Mouse (Mus musculus) heart, embryonic 11.5 days (tissue): ENCODE data around the gene Ccdc13. TPM values are rescaled to one million over a fixed set of nuclear protein-coding genes. Genes with fewer than 3 reads are reported as not detected.

Source experiments
- ATAC-seq: fragments of 200-750 bp; cut with Nextera tagmentation; replicated peaks from 2 replicates; pipeline ENCODE4 v1.8.0; 2017; ENCODE audit warnings: moderate library complexity; ENCODE audit not compliant: insufficient number of reproducible peaks, low FRiP score, low TSS enrichment
- H3K27ac ChIP-seq: fragments of 300-500 bp; sonication (generic); 2 replicates; pipeline ENCODE4 v1.5.1; 2014; ENCODE audit warnings: mild to moderate bottlenecking, low read depth, low read length
- H3K27me3 ChIP-seq: fragments of 300-500 bp; sonication (generic); 2 replicates; pipeline ENCODE4 v1.6.1; 2014; ENCODE audit warnings: mild to moderate bottlenecking, low read length, mixed read lengths; ENCODE audit not compliant: control insufficient read depth, insufficient read depth
- H3K36me3 ChIP-seq: fragments of 300-500 bp; sonication (generic); 2 replicates; pipeline ENCODE4 v1.6.1; 2014; ENCODE audit warnings: mild to moderate bottlenecking, low read length, moderate library complexity, mixed read lengths; ENCODE audit not compliant: control insufficient read depth, insufficient read depth
- H3K4me1 ChIP-seq: fragments of 300-500 bp; sonication (generic); 2 replicates; pipeline ENCODE4 v1.6.1; 2014; ENCODE audit warnings: low read length; ENCODE audit not compliant: control insufficient read depth, insufficient read depth
- H3K4me2 ChIP-seq: fragments of 300-500 bp; sonication (generic); 2 replicates; pipeline ENCODE4 v1.6.1; 2014; ENCODE audit warnings: mild to moderate bottlenecking, moderate library complexity
- H3K4me3 ChIP-seq: fragments of 300-500 bp; sonication (generic); 2 replicates; pipeline ENCODE4 v1.5.1; 2014; ENCODE audit warnings: low read depth, low read length
- H3K9ac ChIP-seq: fragments of 300-500 bp; sonication (generic); 2 replicates; pipeline ENCODE4 v1.6.1; 2014; ENCODE audit warnings: mild to moderate bottlenecking, low read depth, low read length, moderate library complexity
- H3K9me3 ChIP-seq: fragments of 300-500 bp; sonication (generic); replicated peaks from 2 replicates; pipeline ENCODE4 v1.6.1; 2016; ENCODE audit warnings: low read length; ENCODE audit not compliant: control insufficient read depth
- WGBS: fragments of 180-500 bp; shearing (Covaris S2); extraction: QIAGEN DNeasy Blood & Tissue Kit; methylation state at CpG from one replicate; pipeline ENCODE4 v1.1.7; 2014; ENCODE audit not compliant: insufficient replicate concordance; 5-methylcytosine and 5-hydroxymethylcytosine counted together
- polyA plus RNA-seq: library from polyadenylated mRNA; unstranded; fragments of >200 nt; fragmentation: Nextera tagmentation; extraction: Ambion mirVana; gene quantifications from 2 replicates; pipeline ENCODE4 v1.2.1, GENCODE M21; 2014

Ccdc13 gene
- polyA plus RNA-seq, 1 experiment from 2014 or later, result 0.23 TPM

- Histone ChIP-seq H3K4me1 (no peaks in the 10 kb centered on the region; the same call in 1 of the 2 replicates), H3K4me3 (no peak overlapping the region), H3K9me3 (no peaks in the 10 kb centered on the region), H3K36me3 (no peaks in the 10 kb centered on the region), H3K27ac (no peak overlapping the region), H3K4me2 (no peak overlapping the region), H3K27me3 (no peaks in the 10 kb centered on the region; the same call in none of the 2 replicates), H3K9ac (no peak overlapping the region)
- no peak for ATAC-seq
- 85% methylated on average over 1 of the region's 1 CpGs for WGBS
Measured at GRCm38 (mm10) chr9:121823051-121823450, 16.2 kb downstream of the Ccdc13 start.

- no peak for ATAC-seq
- Histone ChIP-seq H3K4me2 (no peak overlapping the region), H3K36me3 (no peaks in the 10 kb centered on the region), H3K27ac (no peak overlapping the region), H3K4me1 (no peaks in the 10 kb centered on the region; the same call in 1 of the 2 replicates), H3K27me3 (no peaks in the 10 kb centered on the region; the same call in none of the 2 replicates), H3K9ac (no peak overlapping the region), H3K9me3 (no peaks in the 10 kb centered on the region), H3K4me3 (no peak overlapping the region)
- WGBS, result 75% methylated on average over 6 of the region's 6 CpGs
Measured at GRCm38 (mm10) chr9:121822585-121822991, 16.7 kb downstream of the Ccdc13 start.

GRCm38 (mm10) chr9:121820765-121821164 is 18.5 kb downstream of the Ccdc13 start:
- 72% methylated on average over 5 of the region's 5 CpGs for WGBS
- Histone ChIP-seq H3K27me3 (no peaks in the 10 kb centered on the region; the same call in none of the 2 replicates), H3K36me3 (no peaks in the 10 kb centered on the region), H3K9ac (no peak overlapping the region), H3K9me3 (no peaks in the 10 kb centered on the region), H3K4me1 (no peaks in the 10 kb centered on the region; the same call in 1 of the 2 replicates), H3K27ac (no peak overlapping the region), H3K4me2 (no peak overlapping the region), H3K4me3 (no peak overlapping the region)
- no peak for ATAC-seq

- no peak overlapping the region for H3K9ac ChIP-seq
- H3K4me1 ChIP-seq, result peaks cover 7% of the 10 kb centered on the region
- no peaks in the 10 kb centered on the region for H3K36me3 ChIP-seq
- H3K27me3 ChIP-seq, result no peaks in the 10 kb centered on the region; the same call in none of the 2 replicates
- H3K9me3 ChIP-seq, result no peaks in the 10 kb centered on the region
- WGBS, result 48% methylated on average over 7 of the region's 7 CpGs
- H3K4me3 ChIP-seq, result no peak overlapping the region
- no peak for ATAC-seq
- H3K27ac ChIP-seq, result no peak overlapping the region
- H3K4me2 ChIP-seq, result no peak overlapping the region
Measured at GRCm38 (mm10) chr9:121819771-121820471, 19.3 kb downstream of the Ccdc13 start.

- H3K4me2 ChIP-seq, result no peak overlapping the region
- 79% methylated on average over 9 of the region's 9 CpGs for WGBS
- no peak overlapping the region for H3K9ac ChIP-seq
Measured at GRCm38 (mm10) chr9:121819073-121819770, 20.0 kb downstream of the Ccdc13 start.

GRCm38 (mm10) chr9:121815183-121815582 is 24.1 kb downstream of the Ccdc13 start:
- 27% methylated on average over 6 of the region's 6 CpGs for WGBS

More at GRCm38 (mm10) chr9:121819073-121819770, 20.0 kb downstream of the Ccdc13 start:
- Histone ChIP-seq H3K27me3 (no peaks in the 10 kb centered on the region; the same call in none of the 2 replicates), H3K4me3 (no peak overlapping the region), H3K4me1 (peaks cover 7% of the 10 kb centered on the region), H3K27ac (no peak overlapping the region), H3K9me3 (no peaks in the 10 kb centered on the region), H3K36me3 (no peaks in the 10 kb centered on the region)
- no peak for ATAC-seq

GRCm38 (mm10) chr9:121810081-121810821 is 29.0 kb downstream of the Ccdc13 start:
- no peak overlapping the region for H3K4me3 ChIP-seq
- H3K27me3 ChIP-seq, result no peaks in the 10 kb centered on the region
- H3K36me3 ChIP-seq, result no peaks in the 10 kb centered on the region
- WGBS, result 36% methylated on average over 15 of the region's 15 CpGs
- H3K4me2 ChIP-seq, result no peak overlapping the region
- no peak overlapping the region for H3K27ac ChIP-seq
- peaks cover 16% of the 10 kb centered on the region for H3K4me1 ChIP-seq
- no peak overlapping the region for H3K9ac ChIP-seq
- no peak for ATAC-seq
- H3K9me3 ChIP-seq, result no peaks in the 10 kb centered on the region

More at GRCm38 (mm10) chr9:121815183-121815582, 24.1 kb downstream of the Ccdc13 start:
- Histone ChIP-seq H3K36me3 (no peaks in the 10 kb centered on the region), H3K4me1 (peaks cover 10% of the 10 kb centered on the region), H3K27me3 (no peaks in the 10 kb centered on the region; the same call in none of the 2 replicates), H3K9me3 (no peaks in the 10 kb centered on the region), H3K27ac (no peak overlapping the region), H3K9ac (no peak overlapping the region), H3K4me3 (no peak overlapping the region), H3K4me2 (no peak overlapping the region)
- ATAC-seq, result no peak

GRCm38 (mm10) chr9:121808511-121808910 is 30.8 kb downstream of the Ccdc13 start:
- Histone ChIP-seq H3K27me3 (no peaks in the 10 kb centered on the region), H3K4me1 (peaks cover 19% of the 10 kb centered on the region), H3K9ac (no peak overlapping the region), H3K4me2 (no peak overlapping the region), H3K4me3 (no peak overlapping the region), H3K9me3 (no peaks in the 10 kb centered on the region), H3K36me3 (no peaks in the 10 kb centered on the region), H3K27ac (no peak overlapping the region)
- WGBS, result 49% methylated on average over 3 of the region's 3 CpGs
- no peak for ATAC-seq
